Mouse (Mus musculus): ENCODE measurements at regions not wholly inside any gene's neighbourhood (a gene's known extent, or its start where the extent isn't known, plus 50 kb on each side); places are given as distances from the start of the nearest gene placed in this dataset.

DNA sequence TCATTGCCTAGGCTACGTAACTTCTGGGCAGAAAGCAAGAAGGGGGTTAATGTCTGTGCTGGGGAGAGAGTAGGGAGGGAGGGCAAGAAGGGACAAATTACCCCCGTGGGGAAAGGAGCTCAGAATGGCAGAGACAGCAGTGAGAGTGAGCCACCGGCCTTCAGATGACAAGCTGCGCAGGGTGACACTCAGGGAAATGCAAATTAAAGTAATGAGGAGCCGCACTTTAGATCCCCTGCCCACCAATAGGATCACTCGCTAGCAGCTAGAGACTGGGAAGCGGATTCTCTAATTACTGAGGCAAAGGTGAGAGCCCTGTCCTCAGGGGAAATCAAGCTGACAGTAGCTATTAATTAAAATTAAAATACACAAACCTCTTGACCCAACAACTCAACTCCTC is 202.5 kb downstream of the Arhgef10l start:
- no peak overlapping the region for H3K4me2 ChIP-seq

GRCm38 (mm10) chr4:140461317-140461716 is 204.5 kb downstream of the Arhgef10l start:
- WGBS = 83% methylated on average over 16 of the region's 16 CpGs

More for the DNA sequence above, 202.5 kb downstream of the Arhgef10l start:
- Histone ChIP-seq H3K9me3 (replicated peaks) (no peaks in the 10 kb centered on the region), H3K4me3 (replicated peaks) (no peak overlapping the region), H3K9ac (no peak overlapping the region), H3K27ac (no peak overlapping the region), H3K27me3 (peaks cover 23% of the 10 kb centered on the region; the same call in 1 of the 2 replicates), H3K4me1 (no peaks in the 10 kb centered on the region), H3K36me3 (no peaks in the 10 kb centered on the region)
- ATAC-seq (replicated peaks; ENCODE audit: low FRiP score) = no peak
- 46% methylated on average over 7 of the region's 7 CpGs for WGBS

GRCm38 (mm10) chr4:140449062-140449461 is 202.5 kb upstream of the Igsf21 start:
- Histone ChIP-seq H3K9ac (no peak overlapping the region), H3K4me3 (replicated peaks) (no peak overlapping the region), H3K27ac (no peak overlapping the region), H3K27me3 (peaks cover 4% of the 10 kb centered on the region; the same call in 1 of the 2 replicates), H3K4me2 (no peak overlapping the region), H3K9me3 (replicated peaks) (no peaks in the 10 kb centered on the region), H3K4me1 (no peaks in the 10 kb centered on the region), H3K36me3 (no peaks in the 10 kb centered on the region)
- 88% methylated on average over 10 of the region's 10 CpGs for WGBS
- no peak for ATAC-seq (replicated peaks; ENCODE audit: low FRiP score)

More at GRCm38 (mm10) chr4:140461317-140461716, 204.5 kb downstream of the Arhgef10l start:
- H3K4me3 ChIP-seq (replicated peaks) = no peak overlapping the region
- H3K4me2 ChIP-seq = no peak overlapping the region
- H3K4me1 ChIP-seq = no peaks in the 10 kb centered on the region
- H3K27me3 ChIP-seq = peaks cover 18% of the 10 kb centered on the region; the same call in 1 of the 2 replicates
- no peaks in the 10 kb centered on the region for H3K36me3 ChIP-seq
- H3K27ac ChIP-seq = no peak overlapping the region
- H3K9ac ChIP-seq = no peak overlapping the region
- ATAC-seq (replicated peaks; ENCODE audit: low FRiP score) = no peak
- H3K9me3 ChIP-seq (replicated peaks) = no peaks in the 10 kb centered on the region

GRCm38 (mm10) chr4:140446455-140446854 is 199.9 kb upstream of the Igsf21 start:
- Histone ChIP-seq H3K4me2 (no peak overlapping the region), H3K27me3 (no peaks in the 10 kb centered on the region; the same call in 1 of the 2 replicates), H3K4me1 (no peaks in the 10 kb centered on the region), H3K27ac (no peak overlapping the region), H3K9me3 (replicated peaks) (no peaks in the 10 kb centered on the region), H3K4me3 (replicated peaks) (no peak overlapping the region), H3K36me3 (no peaks in the 10 kb centered on the region), H3K9ac (no peak overlapping the region)
- no peak for ATAC-seq (replicated peaks; ENCODE audit: low FRiP score)
- whole genome bisulfite sequencing = 90% methylated on average over 6 of the region's 6 CpGs

DNA sequence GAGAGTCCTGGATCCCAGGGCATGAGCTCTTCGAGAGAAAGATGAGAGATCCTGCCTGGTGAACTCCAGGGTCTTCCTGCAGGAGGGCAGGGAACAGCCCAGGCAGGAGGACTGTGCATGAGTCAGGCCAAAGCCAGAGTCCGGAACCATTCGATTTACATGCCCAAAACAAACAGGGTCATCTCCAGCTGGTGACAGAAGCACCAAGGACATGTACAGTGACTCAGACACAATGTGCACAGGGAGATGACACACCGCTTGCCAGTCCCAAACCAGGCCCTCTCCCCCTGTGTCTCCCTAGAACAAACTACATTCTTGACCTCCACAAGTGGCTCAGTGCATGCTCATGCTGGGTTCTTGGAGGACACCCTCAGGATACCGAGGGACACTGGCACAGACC is 199.3 kb upstream of the Igsf21 start:
- H3K27me3 ChIP-seq = no peaks in the 10 kb centered on the region; the same call in 1 of the 2 replicates
- H3K36me3 ChIP-seq = no peaks in the 10 kb centered on the region
- H3K4me2 ChIP-seq = no peak overlapping the region
- ATAC-seq (replicated peaks; ENCODE audit: low FRiP score) = no peak
- no peak overlapping the region for H3K9ac ChIP-seq
- no peak overlapping the region for H3K4me3 ChIP-seq (replicated peaks)
- H3K4me1 ChIP-seq = no peaks in the 10 kb centered on the region
- no peaks in the 10 kb centered on the region for H3K9me3 ChIP-seq (replicated peaks)
- H3K27ac ChIP-seq = no peak overlapping the region
- WGBS = 78% methylated on average over 5 of the region's 5 CpGs

DNA sequence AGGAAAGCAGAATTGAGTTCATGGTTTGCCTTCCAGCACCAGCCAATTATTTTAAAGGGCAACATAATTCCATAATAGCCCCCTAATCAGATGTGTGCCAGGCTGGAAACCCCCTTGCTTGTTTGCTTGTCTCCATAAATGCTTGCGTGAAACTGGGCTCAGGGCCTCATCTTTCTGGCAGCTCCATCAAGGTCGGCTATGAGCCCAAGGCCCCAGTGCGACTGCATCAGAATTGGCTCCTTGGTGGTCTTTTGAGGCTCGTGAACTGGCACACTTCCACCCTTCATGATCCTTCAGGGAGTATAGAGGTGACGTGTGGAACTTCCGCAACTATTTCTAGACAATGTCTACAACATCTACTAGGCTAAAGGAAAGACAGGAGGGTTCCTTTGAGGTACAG is 196.6 kb upstream of the Igsf21 start:
- 85% methylated on average over 6 of the region's 6 CpGs for WGBS
- H3K9ac ChIP-seq = no peak overlapping the region
- H3K36me3 ChIP-seq = no peaks in the 10 kb centered on the region
- ATAC-seq (replicated peaks; ENCODE audit: low FRiP score) = no peak
- H3K9me3 ChIP-seq (replicated peaks) = no peaks in the 10 kb centered on the region
- H3K4me2 ChIP-seq = no peak overlapping the region
- H3K27me3 ChIP-seq = no peaks in the 10 kb centered on the region; the same call in 1 of the 2 replicates
- H3K4me3 ChIP-seq (replicated peaks) = no peak overlapping the region
- no peaks in the 10 kb centered on the region for H3K4me1 ChIP-seq
- H3K27ac ChIP-seq = no peak overlapping the region

DNA sequence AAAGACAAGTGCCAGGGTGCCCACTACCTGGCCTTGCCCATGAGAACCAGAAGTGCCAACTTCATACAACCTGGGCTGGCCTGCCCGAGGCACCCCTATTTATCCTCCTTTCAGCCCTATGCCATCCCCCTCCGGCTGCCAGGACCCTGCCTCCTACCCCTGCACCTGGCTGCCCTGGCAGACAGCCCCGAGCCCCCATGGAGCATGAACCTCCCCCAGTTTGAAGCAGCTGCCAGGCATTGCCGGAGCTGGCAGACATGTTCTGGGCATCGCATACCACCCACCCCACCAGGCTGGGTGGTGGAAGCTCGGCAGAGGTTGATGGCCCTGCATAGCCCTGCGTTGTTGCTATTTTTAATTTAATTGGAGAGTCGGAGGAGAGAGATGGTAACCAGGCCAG is 195.2 kb upstream of the Igsf21 start:
- H3K4me2 ChIP-seq = no peak overlapping the region
- no peaks in the 10 kb centered on the region; the same call in 1 of the 2 replicates for H3K27me3 ChIP-seq
- H3K27ac ChIP-seq = no peak overlapping the region
- H3K9me3 ChIP-seq (replicated peaks) = no peaks in the 10 kb centered on the region
- WGBS = 89% methylated on average over 8 of the region's 8 CpGs
- no peaks in the 10 kb centered on the region for H3K36me3 ChIP-seq
- no peak for ATAC-seq (replicated peaks; ENCODE audit: low FRiP score)
- no peak overlapping the region for H3K9ac ChIP-seq
- H3K4me1 ChIP-seq = no peaks in the 10 kb centered on the region
- no peak overlapping the region for H3K4me3 ChIP-seq (replicated peaks)

- Histone ChIP-seq H3K27ac (no peak overlapping the region), H3K4me1 (peaks cover 16% of the 10 kb centered on the region), H3K9ac (no peak overlapping the region), H3K36me3 (no peaks in the 10 kb centered on the region), H3K4me2 (no peak overlapping the region), H3K27me3 (no peaks in the 10 kb centered on the region), H3K9me3 (replicated peaks) (no peaks in the 10 kb centered on the region), H3K4me3 (replicated peaks) (no peak overlapping the region)
- ATAC-seq (replicated peaks; ENCODE audit: low FRiP score) = 0 out of 2 replicates have a peak, but pooled peaks have one; percentile 43
- 16% methylated on average over 3 of the region's 3 CpGs for WGBS
These were observed 193.3 kb upstream of the Igsf21 start for GRCm38 (mm10) chr4:140439856-140440255.

DNA sequence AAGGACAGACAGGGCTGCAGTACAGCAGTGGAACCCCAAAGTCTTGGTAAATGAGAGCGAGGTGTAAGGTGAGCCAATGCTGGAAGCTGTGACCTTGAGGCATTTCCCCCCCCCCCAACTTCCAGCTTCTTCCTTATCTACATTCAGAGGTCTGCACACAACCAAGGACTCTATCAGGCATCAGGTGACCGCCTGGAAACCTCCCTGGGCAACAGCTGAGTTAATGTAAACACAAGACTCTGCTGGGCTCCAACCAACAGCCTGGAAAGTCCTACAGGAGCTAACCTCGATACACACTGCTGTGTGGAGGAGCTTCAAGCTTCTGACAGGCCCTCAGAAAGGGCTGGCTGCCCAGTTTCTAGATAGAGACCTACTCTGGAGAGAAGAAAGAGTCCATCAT is 189.4 kb upstream of the Igsf21 start:
- 0 out of 2 replicates have a peak, but pooled peaks have one; percentile 15 for ATAC-seq (replicated peaks; ENCODE audit: low FRiP score)
- peaks cover 35% of the 10 kb centered on the region for H3K4me1 ChIP-seq
- no peak overlapping the region for H3K4me3 ChIP-seq (replicated peaks)
- no peak overlapping the region for H3K27ac ChIP-seq
- peaks cover 18% of the 10 kb centered on the region for H3K27me3 ChIP-seq
- no peak overlapping the region for H3K9ac ChIP-seq
- H3K36me3 ChIP-seq = no peaks in the 10 kb centered on the region
- 33% methylated on average over 3 of the region's 3 CpGs for WGBS
- H3K4me2 ChIP-seq = no peak overlapping the region
- H3K9me3 ChIP-seq (replicated peaks) = no peaks in the 10 kb centered on the region

GRCm38 (mm10) chr4:140433744-140434542 is 187.4 kb upstream of the Igsf21 start:
- H3K9ac ChIP-seq = no peak overlapping the region
- H3K27me3 ChIP-seq = peaks cover 21% of the 10 kb centered on the region
- H3K9me3 ChIP-seq (replicated peaks) = no peaks in the 10 kb centered on the region
- H3K27ac ChIP-seq = 0 out of 2 replicates have a peak overlapping the region, but pooled peaks have one; percentile 3
- H3K4me2 ChIP-seq = no peak overlapping the region
- ATAC-seq (replicated peaks; ENCODE audit: low FRiP score) = peak; percentile 49; the same call in 1 of the 2 replicates
- 55% methylated on average over 11 of the region's 11 CpGs for WGBS
- H3K4me1 ChIP-seq = peaks cover 35% of the 10 kb centered on the region
- no peak overlapping the region for H3K4me3 ChIP-seq (replicated peaks)
- H3K36me3 ChIP-seq = no peaks in the 10 kb centered on the region

GRCm38 (mm10) chr4:140432101-140432500 is 185.5 kb upstream of the Igsf21 start:
- no peak overlapping the region for H3K9ac ChIP-seq
- H3K36me3 ChIP-seq = no peaks in the 10 kb centered on the region
- H3K9me3 ChIP-seq (replicated peaks) = no peaks in the 10 kb centered on the region
- H3K4me2 ChIP-seq = no peak overlapping the region
- no peak overlapping the region for H3K27ac ChIP-seq
- WGBS = 67% methylated on average over 7 of the region's 7 CpGs
- peaks cover 21% of the 10 kb centered on the region for H3K27me3 ChIP-seq
- H3K4me1 ChIP-seq = peaks cover 35% of the 10 kb centered on the region
- no peak overlapping the region for H3K4me3 ChIP-seq (replicated peaks)
- no peak for ATAC-seq (replicated peaks; ENCODE audit: low FRiP score)

DNA sequence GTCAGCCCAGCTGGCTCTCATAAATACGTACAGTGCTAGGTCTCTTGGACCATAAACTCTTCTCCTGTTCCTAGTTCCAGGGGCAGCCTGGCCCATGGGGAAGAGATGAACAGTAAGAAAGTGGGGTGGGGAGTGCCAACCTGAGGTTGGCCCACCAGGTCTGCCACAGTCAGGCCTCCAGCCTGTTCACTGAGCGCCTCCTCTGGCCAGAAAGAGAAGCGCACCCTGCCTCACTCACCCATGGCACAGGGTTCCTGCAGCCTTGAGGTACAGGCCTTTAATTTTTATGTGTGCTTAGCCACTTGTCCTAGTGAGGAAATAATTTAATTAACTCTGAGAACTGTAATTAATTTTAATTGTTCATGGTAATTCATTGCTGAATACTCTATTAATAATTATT is 180.5 kb upstream of the Igsf21 start:
- H3K27ac ChIP-seq = no peak overlapping the region
- no peaks in the 10 kb centered on the region for H3K9me3 ChIP-seq (replicated peaks)
- no peak for ATAC-seq (replicated peaks; ENCODE audit: low FRiP score)
- H3K4me1 ChIP-seq = 0 out of 2 replicates have a peak, but pooled peaks cover 7% of the 10 kb centered on the region
- H3K4me2 ChIP-seq = no peak overlapping the region
- H3K36me3 ChIP-seq = no peaks in the 10 kb centered on the region
- no peak overlapping the region for H3K4me3 ChIP-seq (replicated peaks)
- 80% methylated on average over 3 of the region's 3 CpGs for WGBS
- H3K9ac ChIP-seq = no peak overlapping the region
- peaks cover 10% of the 10 kb centered on the region; the same call in 1 of the 2 replicates for H3K27me3 ChIP-seq
